Mouse (Mus musculus): ENCODE measurements around the gene 1700017N19Rik.
A peak's percentile ranks its signal among the peaks of the same experiment; 100 is the strongest.
"Not testable (repeated sequence)": the region's sequence is repeated elsewhere in the genome, so short reads cannot be mapped to it uniquely, and the experiment has no call there.

Gene 1700017N19Rik

GRCm38 (mm10) chr10:100590323-100590722 is at the start of gene 1700017N19Rik, which contains the start of gene 4930430F08Rik:
Gene 1700017N19Rik (plus strand): TSS chr10:100590484.
Gene 4930430F08Rik (minus strand): TSS chr10:100590423.
- DNase-seq (ENCODE audit: low spot score) = no peak

GRCm38 (mm10) chr10:100556566-100557175 is 33.6 kb upstream of the 1700017N19Rik start:
- DNase-seq (ENCODE audit: low spot score) = no peak

- not testable (repeated sequence) for DNase-seq (ENCODE audit: low spot score)
Observed at GRCm38 (mm10) chr10:100560194-100560883, 29.9 kb upstream of the 1700017N19Rik start.

- DNase-seq (ENCODE audit: low spot score) = no peak
Observed at GRCm38 (mm10) chr10:100564112-100564511, 26.2 kb upstream of the 1700017N19Rik start.

GRCm38 (mm10) chr10:100571707-100572106 is 18.6 kb upstream of the 1700017N19Rik start:
- DNase-seq (ENCODE audit: low spot score) = no peak

DNA sequence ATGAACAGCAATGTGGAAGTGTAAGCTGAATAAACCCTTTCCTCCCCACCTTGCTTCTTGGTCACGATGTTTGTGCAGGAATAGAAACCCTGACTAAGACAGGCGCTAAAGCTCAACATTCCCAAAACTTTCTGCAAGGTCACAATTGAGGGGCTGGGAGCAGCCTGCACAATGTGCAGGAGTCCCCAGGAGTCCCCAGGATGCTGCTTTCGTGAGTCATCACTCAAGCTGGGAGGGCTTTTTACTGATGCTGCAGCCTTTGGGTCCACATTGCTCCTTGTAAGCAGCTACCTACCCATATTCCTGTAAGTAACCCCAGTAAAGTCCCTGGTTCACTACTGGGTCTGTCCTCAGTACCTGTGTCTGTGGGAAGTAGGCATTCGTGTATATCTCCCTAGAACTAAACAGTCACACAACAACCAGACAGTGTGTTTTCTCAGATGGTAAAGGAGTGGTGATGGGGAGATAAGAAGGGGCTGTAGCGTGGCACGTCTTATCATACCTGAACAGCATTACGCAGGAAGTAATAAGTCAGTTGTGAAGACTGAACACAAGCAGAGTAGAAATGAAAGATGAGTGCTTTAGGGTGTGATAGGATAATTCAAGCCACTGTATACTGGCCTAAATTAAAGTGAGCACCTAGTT is 15.7 kb upstream of the 1700017N19Rik start:
- no peak for DNase-seq (ENCODE audit: low spot score)

- no peak for DNase-seq (ENCODE audit: low spot score)
Observed at GRCm38 (mm10) chr10:100575294-100575693, 15.0 kb upstream of the 1700017N19Rik start.

DNA sequence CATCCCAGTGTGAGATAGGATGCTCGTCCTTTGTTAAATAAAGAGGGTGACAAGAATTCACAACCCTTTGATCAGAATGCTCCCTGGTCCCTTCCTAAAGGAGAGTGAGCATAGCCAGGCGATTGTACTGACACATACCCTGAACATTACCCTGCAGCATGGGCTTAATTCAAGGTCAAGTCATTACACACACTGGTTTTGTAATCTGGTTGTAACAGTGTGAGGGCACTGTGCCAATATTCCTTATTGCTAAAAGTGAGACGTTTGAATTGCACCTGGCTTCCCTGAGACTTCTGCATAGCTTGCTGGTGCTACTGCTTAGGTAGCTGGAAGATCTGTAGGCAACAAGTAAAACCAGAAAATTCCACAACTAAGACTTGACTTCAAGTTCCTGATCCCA is 6.1 kb upstream of the 1700017N19Rik start:
- no peak for DNase-seq (ENCODE audit: low spot score)

- no peak for DNase-seq (ENCODE audit: low spot score)
Observed at GRCm38 (mm10) chr10:100588524-100588923, 1.8 kb upstream of the 1700017N19Rik start.

GRCm38 (mm10) chr10:100588932-100589388 is 1.3 kb upstream of the 1700017N19Rik start:
- DNase-seq (ENCODE audit: low spot score) = peak; percentile 93

- DNase-seq (ENCODE audit: low spot score) = no peak
Observed at GRCm38 (mm10) chr10:100598339-100598738, 8.1 kb downstream of the 1700017N19Rik start.

GRCm38 (mm10) chr10:100603511-100603910 is 13.2 kb downstream of the 1700017N19Rik start:
- no peak for DNase-seq (ENCODE audit: low spot score)

- no peak for DNase-seq (ENCODE audit: low spot score)
Observed at GRCm38 (mm10) chr10:100604254-100604653, 14.0 kb downstream of the 1700017N19Rik start.

GRCm38 (mm10) chr10:100617233-100617903 is 27.1 kb downstream of the 1700017N19Rik start:
- DNase-seq (ENCODE audit: low spot score) = no peak

GRCm38 (mm10) chr10:100619474-100619873 is 29.2 kb downstream of the 1700017N19Rik start:
- DNase-seq (ENCODE audit: low spot score) = no peak

DNA sequence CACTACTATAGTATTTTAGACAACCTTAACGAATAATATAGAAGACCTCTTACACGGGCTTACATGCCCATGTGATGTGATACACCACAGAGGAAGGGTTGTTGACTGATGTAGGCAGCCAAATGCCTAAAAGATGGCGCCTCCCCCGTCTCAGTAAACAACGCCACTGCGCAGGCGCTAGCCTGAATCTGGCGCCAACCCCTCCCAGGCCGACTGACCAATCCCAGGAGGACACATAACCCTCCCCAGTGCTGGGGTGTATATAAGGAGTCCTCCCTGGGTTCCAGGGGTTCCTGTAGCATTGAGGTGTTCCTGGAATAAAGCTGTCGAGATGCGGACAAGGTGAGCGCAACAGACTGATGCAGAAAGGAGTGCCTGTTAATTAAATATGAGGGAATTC is 29.8 kb downstream of the 1700017N19Rik start:
- DNase-seq (ENCODE audit: low spot score) = no peak

- no peak for DNase-seq (ENCODE audit: low spot score)
Observed at GRCm38 (mm10) chr10:100622494-100622893, 32.2 kb downstream of the 1700017N19Rik start.

- DNase-seq (ENCODE audit: low spot score) = peak; percentile 57
Observed at GRCm38 (mm10) chr10:100629762-100630438, 39.6 kb downstream of the 1700017N19Rik start.

DNA sequence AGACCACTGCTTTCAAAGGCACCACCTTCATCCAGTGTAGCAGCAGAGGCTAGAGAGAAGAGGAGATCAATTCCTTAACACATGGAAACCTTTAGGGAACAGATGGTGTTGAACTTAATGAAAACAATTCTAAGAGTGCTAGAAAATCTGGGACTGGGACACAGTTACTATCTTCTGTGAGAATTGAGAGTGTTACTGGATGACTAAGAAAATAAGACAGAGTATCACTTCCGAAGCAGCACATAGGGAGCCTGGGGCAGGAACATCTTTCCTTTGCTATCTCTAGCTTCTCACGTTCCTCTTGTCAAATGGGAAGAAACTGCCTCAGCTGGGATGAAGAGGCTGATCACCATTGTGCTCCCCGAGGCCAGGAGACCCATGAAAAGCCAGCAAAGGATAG is 52.6 kb downstream of the 1700017N19Rik start:
- no peak for DNase-seq (ENCODE audit: low spot score)

GRCm38 (mm10) chr10:100645331-100645935 is 55.1 kb downstream of the 1700017N19Rik start:
- no peak for DNase-seq (ENCODE audit: low spot score)

- no peak for DNase-seq (ENCODE audit: low spot score)
Observed at GRCm38 (mm10) chr10:100654183-100654582, 63.9 kb downstream of the 1700017N19Rik start.
